Mouse (Mus musculus): ENCODE results near the gene Tstd3.

The Tstd3 gene

GRCm38 (mm10) chr4:21766863-21767304 is at the start of gene Tstd3, which contains the start of gene Usp45:
Gene Tstd3, minus strand, starts transcription at chr4:21767212.
Gene Usp45, plus strand, starts transcription at chr4:21767156.
- DNase-seq = peak; percentile 81

DNA sequence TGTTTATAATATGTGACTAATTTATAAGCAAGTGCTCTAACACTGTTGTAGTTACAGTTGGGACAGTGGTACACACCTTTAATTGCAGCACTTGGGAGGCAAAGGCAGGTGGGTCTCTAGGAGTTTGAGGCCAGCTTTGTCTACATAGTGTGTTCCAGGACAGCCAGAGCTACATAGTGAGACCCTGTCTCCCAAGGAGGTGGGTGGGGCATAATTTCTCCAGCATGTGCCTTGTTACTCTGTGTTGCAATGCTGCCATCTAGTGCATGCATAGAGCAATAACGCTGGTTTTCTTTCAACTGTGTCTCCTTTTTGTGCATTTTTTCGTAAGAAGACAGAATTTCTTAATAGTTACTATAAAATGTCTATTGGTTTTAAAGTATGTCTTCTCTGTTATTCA is 47.0 kb upstream of the Tstd3 start:
- peak; percentile 27 for DNase-seq

DNA sequence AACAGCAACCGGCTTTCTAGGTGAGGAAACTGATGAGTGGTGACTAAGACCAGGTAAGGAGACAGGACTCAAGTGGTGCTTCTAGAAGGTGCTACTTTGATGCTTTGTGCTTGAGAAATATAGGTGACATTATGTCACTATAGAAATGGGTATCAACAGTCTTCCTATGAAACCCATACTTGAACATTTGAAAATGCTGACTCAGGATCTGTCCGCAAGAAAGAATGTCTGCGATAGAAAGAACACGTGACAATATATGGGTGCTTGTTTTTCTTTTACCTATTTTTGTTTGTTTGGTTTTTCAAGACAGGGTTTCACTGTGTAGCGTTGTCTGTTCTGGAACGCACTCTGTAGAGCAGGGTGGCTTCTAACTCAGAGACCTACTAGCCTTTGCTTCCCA is 45.6 kb upstream of the Tstd3 start:
- no peak for DNase-seq

- no peak for DNase-seq
These were observed 43.6 kb upstream of the Tstd3 start for GRCm38 (mm10) chr4:21810608-21811007.

DNA sequence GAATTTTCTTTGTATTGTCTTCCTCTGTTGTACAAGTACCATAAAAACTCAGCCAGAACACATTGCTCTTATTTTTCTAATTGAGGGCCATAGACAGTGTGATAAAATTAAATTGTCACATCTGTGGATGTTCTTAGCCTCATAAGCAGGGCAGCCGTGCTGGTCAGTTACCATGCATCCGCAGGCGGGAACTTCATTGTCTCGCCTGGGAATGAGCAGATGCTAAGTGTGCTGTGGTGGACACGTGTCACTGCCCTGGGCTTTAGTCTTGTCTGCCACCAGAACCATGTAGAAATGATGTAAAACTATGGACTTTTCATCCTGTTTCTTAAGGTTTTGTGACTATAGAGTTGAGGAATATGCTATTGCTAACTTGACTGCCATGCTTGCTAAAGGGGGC is 40.2 kb upstream of the Tstd3 start:
- no peak for DNase-seq

- no peak for DNase-seq
These were observed 34.6 kb upstream of the Tstd3 start for GRCm38 (mm10) chr4:21801620-21802019.

DNA sequence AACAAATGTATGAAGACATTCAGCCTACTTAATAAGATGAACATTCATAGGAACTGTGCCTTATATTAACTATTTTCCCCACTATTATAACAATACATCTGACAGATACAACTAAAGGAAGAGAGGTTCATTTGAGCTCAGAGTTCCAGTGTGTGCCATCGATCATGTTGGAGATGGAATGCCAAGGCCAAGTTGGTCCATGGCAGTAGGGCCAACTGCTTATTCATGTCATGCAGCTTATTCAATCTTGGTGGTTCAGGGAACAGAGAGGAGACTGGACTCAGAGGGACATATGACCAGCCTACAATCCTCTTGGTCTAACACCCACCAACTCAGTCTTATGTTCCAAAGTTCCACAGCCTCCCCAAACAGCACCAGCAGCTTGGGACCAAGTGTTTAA is 34.0 kb upstream of the Tstd3 start:
- DNase-seq = no peak

DNA sequence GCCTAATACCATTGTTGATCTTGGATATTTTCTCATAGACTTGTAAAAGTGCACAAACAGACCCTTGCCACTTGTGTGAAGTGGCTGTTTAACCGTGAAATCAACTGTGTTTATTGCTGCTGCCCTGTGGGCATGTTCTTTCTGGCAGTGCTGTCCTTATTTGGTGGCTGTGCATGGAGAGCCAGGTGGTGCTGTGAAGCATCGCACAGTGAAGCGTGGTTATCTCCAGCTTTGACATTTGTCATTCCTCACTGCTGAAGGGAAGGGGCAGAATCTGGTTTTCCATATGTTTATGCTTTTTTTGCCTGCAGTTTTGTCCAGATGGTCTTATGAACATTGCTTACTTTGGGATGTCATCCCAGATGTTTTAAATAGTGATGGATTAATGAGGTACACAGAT is 26.6 kb upstream of the Tstd3 start:
- DNase-seq = no peak

- no peak for DNase-seq
These were observed 22.8 kb upstream of the Tstd3 start for GRCm38 (mm10) chr4:21789836-21790235.

- DNase-seq = no peak
These were observed 21.9 kb upstream of the Tstd3 start for GRCm38 (mm10) chr4:21788903-21789302.

- no peak for DNase-seq
These were observed 19.3 kb upstream of the Tstd3 start for GRCm38 (mm10) chr4:21786268-21786667.

GRCm38 (mm10) chr4:21780816-21781726 is 14.1 kb upstream of the Tstd3 start:
- DNase-seq = no peak

DNA sequence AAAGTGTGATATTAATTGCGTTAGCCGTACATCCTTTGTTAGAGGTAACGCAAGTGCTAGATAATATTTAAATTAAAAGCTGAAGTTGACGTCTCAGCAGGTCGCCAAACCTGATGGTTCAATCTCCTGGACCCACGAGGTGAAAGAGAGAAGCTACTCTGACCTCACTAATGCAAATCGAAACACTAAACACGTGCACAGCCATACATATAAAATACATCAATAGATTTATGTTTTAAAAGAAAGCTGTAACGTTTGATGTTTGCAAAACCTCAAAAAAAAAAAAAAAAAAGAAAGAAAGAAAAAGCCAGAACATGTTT is 9.9 kb upstream of the Tstd3 start:
- DNase-seq = no peak

DNA sequence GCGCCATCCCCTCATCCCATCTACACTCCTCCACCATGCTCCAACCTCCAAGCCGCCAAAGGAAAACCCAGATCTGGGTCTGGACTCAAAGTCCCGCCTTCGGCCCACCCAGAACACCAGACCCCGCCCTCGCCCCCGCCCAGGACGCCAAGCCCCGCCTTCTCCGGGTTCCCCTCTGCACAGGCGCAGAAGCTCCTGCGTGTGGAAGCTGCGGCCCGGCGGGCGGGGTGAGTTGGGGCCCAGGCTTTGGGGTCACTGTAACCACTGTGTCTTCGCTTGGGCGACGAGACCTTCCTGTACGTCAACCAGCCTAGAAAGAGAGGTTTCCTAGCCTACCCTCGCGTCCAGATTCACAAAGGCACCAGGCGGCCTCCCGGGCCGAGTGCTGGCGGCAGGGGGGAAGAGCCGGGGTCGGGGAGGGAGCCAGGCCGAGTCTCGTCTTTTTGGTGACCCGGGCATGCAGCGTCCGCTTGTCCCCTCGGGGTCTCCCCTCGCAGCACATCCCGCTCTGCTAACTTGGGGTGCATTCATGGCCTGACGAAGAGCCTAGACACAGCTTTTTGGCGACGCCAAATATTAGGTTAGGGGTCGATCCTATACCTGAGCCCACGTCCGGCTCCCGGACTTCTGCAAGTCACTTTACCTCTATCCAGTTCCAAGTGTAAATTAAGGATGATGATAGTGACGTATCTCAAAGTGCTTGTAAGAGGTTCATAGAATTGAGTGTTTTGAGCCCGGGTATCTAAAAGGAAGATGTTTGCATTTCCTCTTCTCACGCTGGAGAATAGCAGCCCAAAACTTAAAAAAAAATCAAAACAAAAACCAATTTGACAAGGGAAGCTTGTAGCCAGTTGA is 9.3 kb upstream of the Tstd3 start:
- peak; percentile 92 for DNase-seq

DNA sequence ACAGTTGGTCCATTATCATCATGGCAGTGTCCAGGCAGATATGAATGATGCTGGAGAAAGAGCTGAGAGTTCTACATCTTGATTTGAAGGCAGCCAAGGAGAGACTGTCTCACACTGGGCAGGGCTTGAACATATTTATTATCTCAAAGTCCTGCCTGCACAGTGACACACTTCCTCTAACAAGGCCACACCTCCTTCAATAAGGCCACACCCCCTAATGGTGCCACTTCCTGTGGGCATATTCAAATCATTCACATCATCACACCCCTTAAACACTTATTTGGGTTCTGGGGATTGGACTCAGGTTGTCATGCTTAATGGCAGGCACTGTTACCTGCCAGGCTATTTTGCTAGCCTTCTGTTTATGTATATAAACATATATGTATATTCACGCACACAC is 5.3 kb upstream of the Tstd3 start:
- DNase-seq = no peak

DNA sequence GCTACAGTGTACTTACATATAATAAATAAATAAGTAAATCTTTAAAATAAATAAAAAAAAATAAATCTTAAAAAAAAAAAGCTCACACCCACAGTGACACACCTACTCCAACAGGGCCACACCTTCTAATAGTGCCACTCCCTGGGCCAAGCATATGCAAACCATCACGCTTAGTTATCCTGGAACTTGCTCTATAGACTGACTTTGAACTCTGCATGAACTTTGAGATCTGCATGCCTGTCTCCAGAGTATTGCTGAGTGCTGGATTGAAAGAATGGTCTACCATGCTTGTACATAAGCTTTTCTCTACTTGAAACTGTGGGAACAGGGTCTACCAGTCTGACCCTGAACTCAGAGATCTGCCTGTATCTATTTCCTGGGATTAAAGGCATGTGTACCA is 4.1 kb upstream of the Tstd3 start:
- no peak for DNase-seq

GRCm38 (mm10) chr4:21766171-21766862 is 695 bp downstream of the Tstd3 start:
- peak; percentile 9 for DNase-seq

- DNase-seq = no peak
These were observed 3.2 kb downstream of the Tstd3 start for GRCm38 (mm10) chr4:21763827-21764226.

DNA sequence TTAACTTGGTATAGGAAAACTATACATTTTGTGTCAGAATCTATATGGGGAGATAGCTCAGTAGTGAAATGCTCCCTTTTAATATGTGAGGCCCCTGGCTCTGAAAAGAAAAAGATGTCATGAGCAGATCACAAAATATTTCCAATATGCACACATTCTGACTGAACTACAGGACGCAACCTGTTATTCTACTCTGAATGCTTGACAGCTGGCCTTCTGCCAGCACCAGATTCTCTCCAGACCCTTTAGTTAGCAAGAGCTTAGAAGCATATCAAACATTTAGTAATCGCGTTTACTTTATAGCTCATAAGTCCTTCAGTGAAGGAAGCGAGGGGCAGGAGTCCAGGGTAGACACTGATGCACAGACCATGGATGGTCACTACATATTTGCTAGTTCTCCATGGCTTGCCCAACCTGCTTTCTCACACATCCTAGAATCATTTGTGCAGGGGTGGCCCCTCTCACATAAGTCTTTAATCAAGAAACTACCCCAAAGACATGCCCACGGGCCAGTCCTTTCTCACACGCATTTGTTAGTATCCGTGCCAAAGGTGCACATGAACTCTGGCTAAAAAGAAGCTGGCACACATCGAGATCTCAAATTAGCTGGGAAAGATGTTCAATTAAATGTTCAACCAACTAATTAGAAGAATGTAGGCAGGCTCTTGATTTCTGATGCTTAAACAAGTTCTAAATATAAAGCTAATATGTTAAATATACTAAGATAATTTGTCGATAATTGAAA is 5.4 kb downstream of the Tstd3 start:
- DNase-seq = no peak

DNA sequence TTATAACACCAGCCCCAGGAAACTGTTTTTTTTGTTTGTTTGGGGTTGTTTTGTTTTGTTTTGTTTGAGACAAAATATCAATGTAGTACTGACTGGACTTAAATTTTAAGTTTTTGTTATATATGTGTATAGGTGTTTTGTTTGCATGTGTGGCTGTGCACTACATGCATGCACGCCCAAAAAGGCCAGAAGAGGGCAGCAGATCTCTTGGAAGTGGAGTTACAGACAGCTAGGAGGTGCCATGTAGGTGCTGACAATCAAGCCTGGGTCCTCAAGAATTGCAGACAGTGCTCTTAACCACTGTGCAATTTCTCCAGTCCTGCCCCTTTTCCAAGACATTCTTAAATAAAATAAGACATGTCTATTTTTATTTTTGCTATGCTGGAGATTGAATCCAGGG is 8.2 kb downstream of the Tstd3 start:
- no peak for DNase-seq

DNA sequence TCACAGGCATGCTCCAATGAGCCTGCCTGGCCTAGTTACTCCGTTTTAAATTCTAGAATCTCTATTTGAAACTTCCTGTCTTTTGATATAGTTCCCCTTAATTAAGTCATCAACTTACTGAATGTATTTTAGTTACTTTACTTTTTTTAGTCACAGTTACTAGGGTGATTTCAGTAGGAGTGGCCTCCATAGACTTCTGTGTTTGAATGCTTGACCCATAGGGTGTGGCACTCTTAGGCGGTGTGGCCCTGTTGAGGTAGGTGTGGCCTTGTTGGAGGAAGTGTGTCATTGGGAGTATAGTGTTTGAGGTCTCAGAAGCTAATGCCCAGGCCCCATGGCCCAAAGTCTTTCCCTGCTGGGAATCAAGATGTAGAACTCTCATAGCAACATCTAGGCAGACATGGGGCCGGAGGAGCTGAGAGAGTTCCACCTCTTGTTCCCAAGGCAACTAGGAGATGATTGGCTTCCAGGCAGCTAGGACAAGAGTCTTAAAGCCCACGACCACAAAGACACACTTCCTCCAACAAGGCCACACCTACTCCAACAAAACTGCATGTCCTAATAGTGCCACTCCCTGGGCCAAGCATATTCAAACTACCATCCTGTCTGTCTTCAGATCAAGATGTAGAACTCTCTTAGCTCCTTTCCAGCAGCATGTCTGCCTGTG is 11.8 kb downstream of the Tstd3 start:
- no peak for DNase-seq

GRCm38 (mm10) chr4:21745723-21746122 is 21.3 kb downstream of the Tstd3 start:
- no peak for DNase-seq
